Mouse (Mus musculus) c-Kit-positive CD71-positive TER-119-positive erythroid progenitor cells, embryonic 14.5 days (primary cell): ENCODE data around the gene Gipc1.

ENCODE experiments used
- DNase-seq: peaks from one replicate; pipeline ENCODE4 v3.0.0-alpha.2; 2013; ENCODE audit warnings: low spot score

The Gipc1 gene

DNA sequence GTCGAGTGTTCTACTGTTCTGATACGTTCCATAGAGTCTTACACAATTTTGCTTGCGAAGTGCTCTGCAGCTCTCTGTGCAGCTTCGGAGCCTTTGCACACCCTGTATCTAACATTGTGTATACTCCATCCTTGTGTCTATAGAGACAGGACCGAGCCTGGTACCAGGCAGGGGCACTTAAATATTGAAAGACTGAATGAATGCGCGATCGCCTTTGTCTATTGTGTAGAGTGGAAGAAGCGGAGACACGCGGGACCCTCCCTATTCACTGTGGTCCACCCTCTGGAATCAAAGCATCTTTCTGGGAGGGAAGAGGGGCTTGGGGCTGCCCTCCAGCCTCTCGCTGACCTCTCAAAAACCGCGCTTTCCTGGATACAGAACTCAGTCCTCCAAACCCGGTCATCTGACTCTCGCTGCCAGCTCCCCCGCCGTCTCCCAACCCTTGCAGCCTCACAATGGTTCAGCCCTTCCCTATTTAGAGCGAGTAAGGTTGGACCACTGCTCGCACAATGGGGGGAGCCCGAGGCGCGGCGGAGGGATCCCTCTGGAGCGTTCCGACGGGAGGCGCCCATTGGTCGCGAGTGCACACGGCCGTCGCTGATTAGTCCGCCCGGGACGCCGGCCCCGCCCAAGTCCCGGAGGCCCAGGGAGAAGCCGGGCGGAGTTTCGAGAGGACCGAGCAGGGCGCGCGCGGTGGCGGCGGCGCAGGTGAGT is at the start of gene Gipc1:
Gene Gipc1, plus strand, starts transcription at position 648 of the 714 bp plus-strand sequence.
- DNase-seq, result peak; percentile 98

DNA sequence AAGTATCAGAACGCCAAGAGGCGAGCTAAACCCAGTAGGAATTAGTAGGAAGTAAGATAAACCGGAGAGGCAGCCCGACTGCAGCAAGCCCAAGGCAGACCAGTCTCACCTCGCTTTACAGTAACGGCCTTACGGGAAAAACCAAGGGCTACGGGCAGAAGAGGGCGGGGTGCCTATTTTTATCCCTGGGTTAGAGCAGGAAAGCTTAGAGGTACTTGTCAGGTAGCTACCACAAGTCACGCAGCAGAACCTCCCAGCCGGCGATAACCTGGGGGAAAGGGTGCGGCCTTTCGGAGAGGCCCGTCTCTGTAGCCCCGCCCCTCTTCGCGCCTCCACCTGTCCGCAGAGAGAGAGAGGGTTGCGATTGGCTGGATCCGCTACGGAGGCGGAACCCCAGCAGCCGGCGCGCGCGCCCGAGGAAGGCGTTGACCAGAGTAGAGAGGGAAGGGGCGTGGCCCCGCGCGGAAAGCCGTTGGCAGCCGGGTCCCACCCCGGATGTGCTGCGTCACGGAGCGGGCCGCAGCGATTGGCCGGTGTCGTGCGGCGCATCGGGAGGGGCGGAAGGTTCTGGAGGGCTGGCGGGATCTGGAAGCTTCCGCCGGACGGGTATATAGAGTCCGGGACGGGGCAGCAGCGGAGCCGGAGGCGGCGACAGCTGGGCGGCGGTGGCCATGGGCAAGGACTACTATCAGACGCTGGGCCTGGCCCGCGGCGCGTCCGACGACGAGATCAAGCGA is 44.6 kb upstream of the Gipc1 start, which contains the start of the genes Tecr and Dnajb1:
Gene Tecr, minus strand, starts transcription at position 311 of the 737 bp plus-strand sequence.
Gene Dnajb1, plus strand, starts transcription at position 533 of the 737 bp plus-strand sequence.
- peak; percentile 99 for DNase-seq

DNA sequence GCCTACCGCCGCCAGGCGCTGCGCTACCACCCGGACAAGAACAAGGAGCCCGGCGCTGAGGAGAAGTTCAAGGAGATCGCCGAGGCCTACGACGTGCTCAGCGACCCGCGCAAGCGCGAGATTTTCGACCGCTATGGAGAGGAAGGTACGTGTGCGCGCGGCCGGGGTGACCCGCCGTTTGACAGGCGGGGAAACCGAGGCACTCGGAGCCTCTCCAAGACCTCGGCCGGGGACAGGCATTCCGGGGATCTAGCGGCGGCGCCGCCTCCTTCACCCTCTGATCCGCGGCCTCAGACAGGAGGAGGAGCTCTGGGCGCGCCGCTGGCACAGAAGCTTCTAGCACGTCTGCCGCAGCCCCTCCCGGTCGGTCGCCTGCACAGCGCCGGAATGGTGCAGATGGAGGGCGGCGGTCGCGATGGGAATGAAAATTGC is 44.1 kb upstream of the Gipc1 start:
- peak; percentile 79 for DNase-seq

DNA sequence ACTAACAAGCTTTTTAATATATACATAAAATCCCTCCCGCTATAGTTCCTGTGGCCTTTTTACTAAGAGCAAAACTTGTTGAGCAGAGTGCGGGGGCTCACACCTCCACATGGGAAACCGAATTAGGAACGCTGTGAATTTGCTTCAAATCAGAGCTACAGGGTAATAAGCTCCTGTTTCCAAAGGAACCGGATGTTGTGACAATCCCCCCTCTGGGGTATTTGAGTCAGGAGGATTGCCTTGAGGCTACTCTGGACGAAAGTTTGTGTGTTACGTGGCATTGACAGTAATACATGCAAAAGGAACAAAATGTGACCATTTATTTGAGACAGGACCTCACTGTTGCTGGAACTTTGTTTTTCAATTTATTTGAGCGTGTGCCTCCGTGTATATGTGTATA is 43.4 kb upstream of the Gipc1 start:
- DNase-seq, result no peak

DNA sequence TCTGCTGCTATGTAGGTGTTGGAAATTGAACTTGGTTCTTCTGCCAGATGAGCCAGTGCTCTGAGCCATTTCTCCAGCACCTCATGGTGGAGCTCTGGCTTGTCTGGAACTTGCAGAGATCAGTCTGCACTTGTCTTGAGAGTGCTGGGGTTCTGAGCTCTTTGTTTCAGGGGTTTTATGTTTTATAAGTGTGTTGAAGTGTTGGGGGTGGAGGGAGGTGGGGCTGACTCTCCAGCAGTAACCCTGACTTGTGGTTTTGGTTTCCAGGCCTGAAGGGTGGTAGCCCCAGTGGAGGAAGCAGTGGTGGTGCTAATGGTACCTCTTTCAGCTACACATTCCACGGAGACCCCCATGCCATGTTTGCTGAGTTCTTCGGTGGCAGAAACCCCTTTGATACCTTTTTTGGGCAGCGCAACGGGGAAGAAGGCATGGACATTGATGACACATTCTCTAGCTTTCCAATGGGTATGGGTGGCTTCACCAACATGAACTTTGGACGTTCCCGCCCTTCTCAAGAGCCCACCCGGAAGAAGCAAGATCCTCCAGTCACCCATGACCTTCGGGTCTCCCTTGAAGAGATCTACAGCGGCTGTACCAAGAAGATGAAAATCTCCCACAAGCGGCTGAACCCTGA is 42.8 kb upstream of the Gipc1 start:
- DNase-seq, result no peak

DNA sequence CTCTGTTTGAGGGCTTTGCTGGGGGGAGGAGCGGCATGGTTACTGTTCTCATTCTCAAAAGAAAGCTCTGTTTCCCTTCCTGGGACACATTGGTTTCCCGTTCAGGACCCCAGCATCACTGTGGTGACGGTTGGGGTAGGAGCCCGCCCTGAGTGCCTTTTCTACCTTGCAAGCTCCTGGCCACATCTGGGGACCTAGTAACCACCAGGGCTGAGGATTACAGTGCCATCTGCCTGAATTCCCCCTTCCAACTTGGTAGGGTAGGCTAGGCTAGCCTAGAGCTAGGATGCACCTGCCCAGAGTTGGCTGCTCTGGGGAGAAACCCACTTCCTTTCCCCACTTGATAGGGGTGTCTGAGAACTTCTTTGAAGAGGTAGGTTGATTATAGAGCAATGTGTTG is 40.6 kb upstream of the Gipc1 start:
- no peak for DNase-seq

DNA sequence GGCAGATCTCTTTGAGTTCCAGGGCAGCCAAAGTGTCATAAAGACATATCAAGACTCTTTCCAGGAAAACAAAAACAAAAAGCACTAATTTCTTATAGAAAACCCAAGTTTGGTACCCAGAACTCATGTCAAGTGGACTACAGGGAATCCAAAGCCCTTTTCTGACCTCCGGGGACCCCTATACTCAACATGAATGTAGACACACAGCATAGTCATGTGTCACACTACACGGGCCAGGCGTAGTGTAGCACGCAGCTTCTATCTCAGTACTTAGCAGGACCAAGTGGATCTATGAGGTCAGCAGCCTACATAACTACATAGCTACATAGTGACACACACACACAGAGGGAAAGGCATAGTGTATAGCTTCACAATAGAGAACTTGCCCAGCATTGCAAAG is 38.8 kb upstream of the Gipc1 start:
- no peak for DNase-seq

DNA sequence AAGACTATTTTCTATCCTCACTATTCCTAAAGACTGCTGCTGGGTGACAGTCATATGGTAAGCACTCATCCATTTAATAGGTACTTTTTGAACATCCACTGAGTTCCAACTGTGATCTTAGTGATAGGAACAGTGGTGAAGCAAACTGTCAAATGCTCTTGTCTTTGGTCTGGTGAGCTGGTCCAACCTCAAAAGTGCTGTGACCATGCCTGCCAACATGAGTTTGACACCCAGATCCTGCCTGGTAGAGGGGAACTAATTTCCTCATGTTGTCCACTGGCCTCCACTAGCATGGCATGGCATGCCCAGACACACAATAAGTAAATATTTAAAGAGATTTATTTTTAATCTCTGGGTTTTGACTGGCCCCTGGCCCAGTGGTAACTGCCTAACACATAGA is 35.9 kb upstream of the Gipc1 start:
- DNase-seq, result no peak

DNA sequence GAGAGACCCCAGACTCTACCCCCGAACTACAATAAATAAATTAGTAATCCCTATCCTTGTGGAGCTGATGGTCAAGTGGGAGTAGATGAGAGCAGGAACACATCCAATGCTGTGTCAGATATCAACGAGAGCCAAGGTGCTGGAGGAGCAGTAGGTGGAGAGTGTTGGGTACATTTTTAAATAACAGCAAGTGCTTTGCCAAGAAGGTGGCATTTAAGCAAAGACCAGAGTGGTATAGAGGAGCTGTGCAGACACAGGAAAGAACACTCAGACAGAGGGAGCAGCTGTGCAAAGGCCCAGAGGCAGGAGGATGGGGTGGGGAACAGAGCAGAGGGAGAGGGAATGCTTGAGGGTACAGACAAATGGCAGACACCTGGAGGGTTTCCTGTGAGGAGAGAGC is 35.4 kb upstream of the Gipc1 start:
- DNase-seq, result no peak

DNA sequence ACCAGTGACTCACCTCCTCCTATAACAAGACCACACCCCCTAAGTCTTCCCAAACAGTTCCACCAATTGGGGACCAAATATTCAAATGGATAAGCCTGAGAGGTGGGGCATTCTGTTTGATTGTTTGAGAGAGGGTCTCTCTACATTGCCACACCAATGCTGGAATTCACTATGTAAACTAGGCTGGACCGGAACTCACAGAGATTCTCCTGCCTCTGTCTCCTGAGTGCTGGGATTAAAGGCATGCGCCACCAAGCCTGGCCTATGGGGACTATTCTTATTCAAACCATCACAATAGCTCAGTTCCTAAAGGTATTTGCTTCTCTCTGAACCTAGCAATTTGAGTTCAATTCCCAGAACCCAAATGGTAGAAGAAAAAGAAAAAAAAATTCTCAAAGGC is 33.9 kb upstream of the Gipc1 start:
- DNase-seq, result no peak

DNA sequence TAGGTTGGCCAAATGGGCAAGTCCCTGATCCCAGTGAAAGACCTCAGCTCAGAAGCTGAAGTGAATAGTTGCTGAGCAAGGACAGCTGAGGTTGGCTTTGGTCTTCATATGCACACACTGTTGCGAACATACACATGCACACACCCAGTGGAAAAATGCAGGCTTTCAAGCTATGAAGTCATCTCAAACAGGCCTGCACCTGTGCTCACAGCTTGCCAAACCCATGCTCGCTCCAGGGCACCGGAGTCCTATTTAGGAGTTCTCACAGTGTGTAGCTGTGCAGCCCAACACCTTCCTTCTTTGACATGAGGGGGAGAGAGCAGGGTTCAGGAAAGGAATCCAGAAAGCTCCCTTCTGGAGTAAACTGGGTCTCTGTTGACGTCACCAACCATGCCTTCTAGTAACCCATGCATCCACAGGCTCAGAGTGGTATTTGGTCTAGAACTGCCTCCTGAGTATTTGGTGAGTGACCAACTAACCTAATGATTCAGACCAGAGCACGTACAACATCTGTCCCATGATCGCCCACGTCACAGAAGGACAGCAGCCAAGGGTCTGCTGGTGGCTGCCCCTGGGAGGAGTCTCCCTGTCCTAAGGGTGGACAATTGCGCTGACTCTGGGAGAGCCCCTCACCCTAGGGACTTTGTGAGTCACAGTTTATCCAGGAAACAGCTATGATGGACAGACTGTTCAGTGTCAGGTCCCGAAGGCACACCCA is 32.8 kb upstream of the Gipc1 start:
- no peak for DNase-seq

DNA sequence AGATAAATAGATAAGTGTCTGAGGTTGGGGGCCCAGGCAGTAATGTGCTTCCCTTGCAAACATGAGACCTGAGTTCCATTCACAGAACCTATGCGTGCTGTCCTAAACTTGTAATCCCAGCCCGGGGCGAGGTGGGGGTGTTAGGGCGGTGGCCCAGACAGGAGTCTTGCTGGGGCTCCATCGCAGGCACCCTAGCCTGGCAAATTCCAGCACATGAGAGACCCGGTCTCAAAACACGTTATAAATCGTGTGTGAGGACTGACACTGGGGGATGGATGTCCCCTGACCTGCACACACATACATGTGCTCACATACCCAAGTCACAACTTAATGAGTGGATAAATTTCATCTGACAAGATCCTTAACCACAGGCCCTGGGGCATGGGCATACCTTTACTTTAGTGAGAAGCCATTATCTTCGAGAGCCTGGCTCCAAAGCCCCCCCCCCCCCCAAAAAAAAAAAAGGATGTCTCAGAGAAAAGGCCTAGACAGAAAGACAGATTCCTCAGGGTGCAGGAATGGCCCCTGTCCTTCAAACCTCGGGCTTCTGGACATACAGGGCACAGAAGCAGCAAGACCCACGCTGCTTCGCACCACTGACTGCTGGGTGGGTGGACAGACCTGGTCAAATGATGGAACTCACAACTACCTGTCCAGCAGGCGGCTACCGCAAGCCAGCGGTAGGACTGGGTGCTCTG is 30.6 kb upstream of the Gipc1 start:
- DNase-seq, result no peak

DNA sequence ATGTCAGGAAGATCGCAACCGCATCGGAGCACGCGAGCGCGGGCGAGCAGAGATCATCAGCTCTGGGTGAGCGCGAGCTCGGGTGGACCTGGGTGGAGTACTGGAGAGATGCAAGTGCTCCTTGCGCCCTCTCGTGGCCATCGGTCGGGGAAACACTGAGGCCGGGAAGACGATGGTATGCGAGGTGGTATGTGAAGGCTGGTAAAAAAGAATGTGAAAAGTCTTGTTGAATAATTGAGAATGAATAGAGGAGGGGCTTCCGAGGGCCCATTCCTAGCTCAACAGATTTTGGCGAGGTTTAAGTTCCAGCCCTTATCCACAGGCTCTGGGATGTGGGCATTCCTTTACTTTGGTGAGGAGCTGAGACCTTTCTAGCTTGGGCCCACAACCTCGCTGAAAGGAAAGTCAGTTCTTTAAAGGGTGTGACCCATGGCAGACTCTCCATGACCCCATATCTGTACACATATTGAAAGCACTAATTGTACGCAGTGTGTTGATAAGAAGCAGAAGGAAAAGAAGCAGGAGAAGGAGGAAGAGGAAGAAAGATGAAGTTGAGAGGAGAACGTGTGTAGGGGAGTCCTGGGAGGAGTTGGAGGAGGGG is 30.0 kb upstream of the Gipc1 start:
- DNase-seq, result peak; percentile 94

DNA sequence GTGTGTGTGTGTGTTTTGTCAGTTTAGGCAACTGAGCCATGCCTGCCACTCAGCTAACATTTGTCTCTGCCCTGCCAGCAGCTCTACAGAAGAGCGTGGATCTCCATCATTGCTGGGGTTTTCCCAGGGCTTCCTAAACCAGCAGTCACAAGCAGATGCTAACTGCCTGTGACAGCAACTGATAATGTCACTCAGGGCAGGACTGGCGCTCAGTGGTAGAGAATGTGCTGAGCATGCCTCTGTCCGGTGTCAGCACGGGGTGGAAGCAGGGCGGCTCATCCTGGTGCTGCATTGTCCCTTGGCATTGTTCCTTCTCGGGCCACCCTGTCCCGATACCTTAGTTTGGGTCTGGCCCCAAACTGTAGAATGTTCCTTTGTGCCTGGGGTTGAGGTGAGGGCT is 28.9 kb upstream of the Gipc1 start:
- DNase-seq, result peak; percentile 64

DNA sequence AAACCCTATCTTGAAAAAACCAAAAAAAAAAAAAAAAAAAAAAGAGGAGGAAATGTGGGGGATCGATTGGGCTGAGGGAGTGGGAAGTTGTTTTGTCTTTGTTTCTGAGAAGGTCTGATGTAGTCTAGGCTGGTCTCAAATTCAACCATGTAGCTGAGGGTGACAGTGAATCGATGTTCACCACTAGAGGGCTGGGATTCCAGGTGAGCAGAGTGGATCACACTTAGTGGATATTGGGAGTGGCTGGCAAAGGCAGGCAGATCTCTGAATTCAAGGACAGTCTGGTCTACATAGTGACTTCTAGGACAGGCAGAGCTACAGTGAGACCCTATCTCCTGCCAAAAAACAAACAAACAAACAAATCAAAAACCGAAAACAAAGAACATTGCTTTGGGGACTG is 27.7 kb upstream of the Gipc1 start:
- no peak for DNase-seq

DNA sequence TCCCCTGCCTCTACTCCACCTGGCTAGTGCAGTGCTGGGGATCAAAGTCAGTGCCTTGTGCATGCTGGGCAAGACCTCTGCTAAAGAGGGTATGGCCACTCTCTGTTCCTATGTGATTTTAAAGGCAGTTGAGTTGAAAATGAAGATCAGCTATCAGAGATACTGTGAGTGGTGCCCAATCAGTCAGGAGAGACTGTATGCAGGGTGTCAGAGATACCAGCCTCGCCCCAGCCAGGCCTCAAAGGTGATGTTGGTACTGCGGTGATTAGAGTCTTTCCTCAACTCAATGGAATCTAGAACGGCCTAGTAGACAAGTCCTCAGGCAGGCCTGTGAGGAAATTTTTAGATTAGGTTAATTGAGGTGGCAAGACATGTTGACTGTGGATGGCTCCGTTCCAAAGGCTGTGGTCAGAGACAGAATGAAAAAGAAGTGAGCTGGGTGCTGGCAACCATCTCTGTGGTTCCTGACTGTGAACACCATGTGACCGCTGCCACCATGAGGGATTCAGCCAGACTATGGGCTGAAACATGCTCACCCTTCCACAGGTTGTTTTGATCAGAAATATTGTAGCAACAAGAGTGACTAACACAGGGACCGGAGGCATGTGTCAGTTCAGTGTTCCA is 26.7 kb upstream of the Gipc1 start:
- DNase-seq, result no peak

DNA sequence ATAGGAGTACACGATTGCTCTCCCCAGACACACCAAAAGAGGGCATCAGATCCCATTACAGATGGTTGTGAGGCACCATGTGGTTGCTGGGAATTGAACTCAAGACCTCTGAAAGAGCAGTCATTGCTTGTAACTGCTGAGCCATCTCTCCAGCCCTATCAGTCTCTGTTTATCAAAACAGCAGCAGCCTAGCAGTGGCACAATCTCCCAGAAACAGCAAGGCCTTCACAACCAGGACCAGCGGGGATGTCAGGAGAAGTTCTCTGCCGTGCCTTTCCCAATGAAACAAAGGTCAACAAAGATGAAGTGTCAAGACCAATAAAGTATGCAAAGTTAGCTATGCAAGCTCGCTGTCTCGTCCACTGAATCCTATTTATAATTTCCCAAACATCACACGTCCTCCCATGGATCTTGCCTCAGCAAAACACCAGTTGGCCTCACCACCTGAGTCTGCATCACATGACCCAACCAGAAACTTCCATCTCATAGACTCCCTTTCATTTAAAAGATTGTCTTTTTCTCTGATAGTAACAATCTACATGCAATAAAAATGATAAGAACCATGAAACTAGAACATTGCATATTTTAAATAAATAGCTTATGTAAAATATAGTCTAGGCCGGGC is 20.3 kb upstream of the Gipc1 start:
- no peak for DNase-seq

DNA sequence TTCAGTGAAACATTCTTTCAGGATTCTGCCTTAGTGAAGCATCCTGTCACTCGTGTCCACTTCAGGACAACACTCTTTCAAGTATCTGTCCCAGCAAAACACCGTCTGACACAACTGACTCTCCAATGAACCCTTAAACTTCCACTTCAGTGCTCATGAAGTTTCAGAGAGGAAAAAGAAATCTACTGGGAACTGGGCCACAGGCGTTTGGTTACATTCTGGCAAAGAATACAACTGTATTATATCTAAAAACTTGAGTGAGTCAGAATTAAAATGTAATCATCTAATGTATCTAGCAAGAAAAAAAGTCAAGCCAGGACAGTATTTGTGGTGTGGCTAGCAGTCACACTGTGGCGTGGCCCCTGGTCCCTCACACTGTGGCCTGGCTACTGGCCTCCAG is 13.6 kb upstream of the Gipc1 start:
- DNase-seq, result no peak

DNA sequence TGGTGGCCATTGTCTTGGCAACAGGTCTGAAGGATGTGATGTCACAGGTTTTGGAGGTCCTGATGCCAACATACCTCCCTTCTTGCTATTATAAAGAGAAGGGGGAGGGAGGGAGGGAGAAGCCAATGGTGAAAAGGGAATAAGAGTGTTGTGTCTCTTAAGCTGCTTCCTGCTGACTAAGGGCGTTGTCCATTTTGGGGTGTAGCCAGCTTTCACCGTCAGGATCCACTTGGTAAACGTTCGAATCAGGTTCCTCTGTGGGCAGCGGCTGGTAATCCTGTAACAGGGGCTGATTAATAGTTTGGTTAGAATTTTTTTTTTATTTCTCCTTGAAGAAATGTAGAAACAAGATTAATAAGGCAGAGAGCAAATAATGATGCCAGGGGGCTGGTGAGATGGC is 12.8 kb upstream of the Gipc1 start:
- DNase-seq, result no peak

DNA sequence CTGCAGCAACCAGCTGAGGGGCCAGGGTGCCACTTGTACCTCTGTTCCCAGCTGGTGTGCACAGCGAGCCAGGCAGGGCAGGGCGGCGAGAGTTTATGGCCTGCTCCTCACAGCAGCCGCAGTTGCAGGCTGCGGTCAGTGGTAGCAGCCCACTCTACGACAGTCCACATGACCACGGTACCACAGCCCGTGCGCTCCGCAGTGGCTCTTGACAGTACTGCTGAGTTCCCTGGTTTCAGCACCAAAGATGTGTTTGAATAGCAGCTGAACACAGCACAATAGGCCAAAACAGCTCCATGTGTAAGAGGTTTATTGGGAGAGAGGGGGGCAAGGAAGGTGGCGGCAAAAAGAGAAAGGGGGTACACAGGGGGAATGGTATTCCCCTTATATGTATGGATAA is 5.0 kb upstream of the Gipc1 start:
- no peak for DNase-seq
